Mouse (Mus musculus) midbrain, embryonic 16.5 days (tissue): ENCODE measurements around the gene Gm10197. TPM values are rescaled to one million over a fixed set of nuclear protein-coding genes. Genes with fewer than 3 reads are reported as not detected.

Source experiments
- polyA plus RNA-seq: library from polyadenylated mRNA; unstranded; fragments of >200 nt; fragmentation: Nextera tagmentation; extraction: Ambion mirVana; gene quantifications from 2 replicates; pipeline ENCODE4 v1.2.1, GENCODE M21; 2015

Gm10197 gene
- polyA plus RNA-seq, 1 experiment from 2014 or later, result not detected

Other genes with a start within 250 kb of the Gm10197 start
- gene Add3, start 231.3 kb downstream of the Gm10197 start, polyA plus RNA-seq, result 31.9 and 35.7 TPM in 2 replicates
- gene Mxi1, start 61.2 kb downstream of the Gm10197 start, polyA plus RNA-seq, result 37.2 and 40.8 TPM in 2 replicates
- 31.2 and 32.2 TPM in 2 replicates for gene Smndc1, start 18.8 kb upstream of the Gm10197 start, polyA plus RNA-seq
- 2.2 and 3.0 TPM in 2 replicates for gene Dusp5, start 157.3 kb upstream of the Gm10197 start, polyA plus RNA-seq
- gene Nutf2-ps1, start 217.3 kb upstream of the Gm10197 start, polyA plus RNA-seq, result 212 and 234 TPM in 2 replicates
- gene Smc3, start 228.6 kb upstream of the Gm10197 start, polyA plus RNA-seq, result 55.9 and 66.5 TPM in 2 replicates